24 mouse cellular contexts compared by ENCODE assay signal in the genomic region with DNA sequence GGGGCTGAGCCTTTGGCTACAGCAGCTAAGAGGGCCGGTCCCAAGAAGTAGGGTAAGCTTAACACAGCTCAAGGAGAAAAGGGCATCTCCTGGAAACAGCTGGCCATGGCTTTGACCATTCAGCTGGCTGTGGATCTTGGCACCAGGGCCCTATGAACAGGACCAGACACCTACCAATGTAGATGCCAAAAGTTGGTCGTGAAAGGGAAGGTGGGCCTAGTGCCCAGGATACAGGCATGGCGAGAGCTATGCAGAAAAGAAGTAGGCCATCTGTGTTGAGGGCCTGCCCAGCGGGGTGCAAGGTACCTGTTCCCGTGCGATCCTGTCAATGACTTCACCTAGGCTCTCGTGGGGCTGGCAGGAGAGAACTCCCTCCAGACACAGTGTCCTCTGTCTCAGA. TPM values are rescaled to one million over a fixed set of nuclear protein-coding genes. Genes with fewer than 3 reads are reported as not detected.
DNase-seq lines count a peak whose midpoint lies in the region; ATAC-seq and TF ChIP-seq lines count a peak whose summit lies in the region.
"Had no signal": no experiment of that assay in that cellular context is flagged by ENCODE, and none has a peak within 500 bp of the region (broad histone marks: within the 10 kb centered on the region; RNA-seq: fewer than 3 reads in every experiment).

No protein-coding gene starts in this region.

- peak; percentile 5 for DNase-seq in cerebellum, adult 9-11 months
- DNase-seq in cerebellum, postnatal 4 days (ENCODE audit: low spot score in 2 of 2): no peak
- DNase-seq in heart, adult 11 months: peak; percentile 97
- peak; percentile 48 to 75 for DNase-seq in gastrocnemius, adult 8-10 months (ENCODE audit: low spot score in 2 of 2)
- DNase-seq in natural killer cell, adult 2 months (ENCODE audit: low spot score in 2 of 2): no peak
- DNase-seq: adrenal gland, postnatal 10 days; kidney, adult 2 months; liver; lung, postnatal 4 days; thymus, adult 18-20 months; thymus, postnatal 36 days had no signal

- H3K9me3 ChIP-seq in heart, embryonic 11.5 days (replicated peaks; ENCODE audit: control insufficient read depth, low read length): no peaks in the 10 kb centered on the region
- H3K9me3 ChIP-seq: embryonic facial prominence, embryonic 15.5 days; limb, embryonic 10.5 days; liver, embryonic 15.5 days; midbrain, embryonic 15.5 days; neural tube, embryonic 15.5 days had no signal

- no peak overlapping the region for H3K4me2 ChIP-seq in heart, embryonic 11.5 days
- H3K4me2 ChIP-seq in myocyte (ENCODE audit: low read depth): no peak overlapping the region
- H3K4me2 ChIP-seq: embryonic facial prominence, embryonic 15.5 days; hindbrain, embryonic 14.5 days; liver, embryonic 15.5 days; midbrain, embryonic 15.5 days; neural tube, embryonic 15.5 days had no signal

- no peaks in the 10 kb centered on the region for H3K36me3 ChIP-seq in heart, embryonic 11.5 days (ENCODE audit: control insufficient read depth, insufficient read depth, low read length)
- peaks cover 22% of the 10 kb centered on the region for H3K36me3 ChIP-seq in myocyte (ENCODE audit: control insufficient read depth, insufficient read depth)
- H3K36me3 ChIP-seq: embryonic facial prominence, embryonic 15.5 days; liver, embryonic 15.5 days; midbrain, embryonic 15.5 days; neural tube, embryonic 15.5 days had no signal

- no peak overlapping the region for H3K9ac ChIP-seq in heart, embryonic 11.5 days (ENCODE audit: low read depth, low read length)
- H3K9ac ChIP-seq: embryonic facial prominence, embryonic 15.5 days; hindbrain, embryonic 14.5 days; liver, embryonic 15.5 days; midbrain, embryonic 15.5 days; neural tube, embryonic 15.5 days had no signal

- H3K27me3 ChIP-seq in heart, embryonic 11.5 days (ENCODE audit: control insufficient read depth, insufficient read depth, low read length): no peaks in the 10 kb centered on the region
- H3K27me3 ChIP-seq in myocyte (ENCODE audit: control insufficient read depth, insufficient read depth, insufficient read length): no peaks in the 10 kb centered on the region
- H3K27me3 ChIP-seq: embryonic facial prominence, embryonic 15.5 days; liver, embryonic 15.5 days; midbrain, embryonic 15.5 days; neural tube, embryonic 15.5 days had no signal

- WGBS in heart, embryonic 11.5 days (ENCODE audit: insufficient replicate concordance): 80% methylated on average over 7 of the region's 7 CpGs

- no peak for TF ChIP-seq POLR2A in myocyte (IDR thresholded peaks at IDR 0.05; ENCODE audit: insufficient read length, low read depth)

- H3K4me1 ChIP-seq in heart, embryonic 11.5 days (ENCODE audit: control insufficient read depth, insufficient read depth, low read length): no peaks in the 10 kb centered on the region
- H3K4me1 ChIP-seq: embryonic facial prominence, embryonic 15.5 days; limb, embryonic 10.5 days; liver, embryonic 15.5 days; midbrain, embryonic 15.5 days; neural tube, embryonic 15.5 days had no signal

- H3K4me3 ChIP-seq in heart, embryonic 11.5 days (ENCODE audit: low read depth, low read length): no peak overlapping the region
- no peak overlapping the region for H3K4me3 ChIP-seq in myocyte
- H3K4me3 ChIP-seq: embryonic facial prominence, embryonic 15.5 days; limb, embryonic 10.5 days; liver, embryonic 15.5 days; midbrain, embryonic 15.5 days; neural tube, embryonic 15.5 days had no signal

- no peaks in the 10 kb centered on the region for H3K79me2 ChIP-seq in myocyte (ENCODE audit: control insufficient read depth, insufficient read depth)

- H3ac ChIP-seq in myocyte (ENCODE audit: control insufficient read depth, insufficient read length): no peak overlapping the region

- no peak overlapping the region for H3K27ac ChIP-seq in heart, embryonic 11.5 days (ENCODE audit: low read depth, low read length)
- H3K27ac ChIP-seq: embryonic facial prominence, embryonic 15.5 days; hindbrain, embryonic 14.5 days; kidney, postnatal 0 days; limb, embryonic 10.5 days; liver, embryonic 15.5 days; midbrain, embryonic 15.5 days; neural tube, embryonic 15.5 days had no signal

- ATAC-seq in heart, embryonic 11.5 days (replicated peaks; ENCODE audit: insufficient number of reproducible peaks, low FRiP score, low TSS enrichment): no peak
- ATAC-seq: forebrain, embryonic 14.5 days; midbrain, embryonic 15.5 days had no signal

TF ChIP-seq in myocyte, 11 proteins besides CTCF, POLR2A, EP300 and RAD21:
- TF ChIP-seq POLR2AphosphoS2 (IDR thresholded peaks at IDR 0.05; ENCODE audit: insufficient read length, low read depth): peak; percentile 7
- no peak for TF ChIP-seq MYOG (IDR thresholded peaks at IDR 0.05; ENCODE audit: control insufficient read depth in 1 of 3, insufficient read depth in 1 of 3, insufficient read length in 2 of 3, low read depth in 2 of 3)

RNA-seq across cellular contexts. Expression of gene Prkag3, which starts 8.2 kb away (rescaled TPM):
- polyA plus RNA-seq in heart, embryonic 11.5 days (2014; fragmentation: Nextera tagmentation; extraction: Ambion mirVana): 5.5 and 5.7 TPM in 2 replicates
- total RNA-seq in gastrocnemius, adult 8-10 months (2022): 100 to 1,000 TPM in 3 of 4 experiments, 10 to 100 TPM in 1; 76.0 to 167 (median 125) TPM
- polyA plus RNA-seq in myocyte (2012; fragmentation: generic; extraction: Trizol): 24.6 TPM
- total RNA-seq: common myeloid progenitor, adult 5-6 weeks; granulocyte monocyte progenitor cell, adult 5-6 weeks had no signal
- polyA plus RNA-seq: forebrain, embryonic 14.5 days; hindbrain, embryonic 14.5 days; midbrain, embryonic 15.5 days had no signal

RNA-seq across cellular contexts. Expression of gene Cyp27a1, which starts 27.5 kb away (rescaled TPM):
- 14.3 and 15.2 TPM in 2 replicates for polyA plus RNA-seq in heart, embryonic 11.5 days (2014; fragmentation: Nextera tagmentation; extraction: Ambion mirVana)
- total RNA-seq in gastrocnemius, adult 8-10 months (2022): 10 to 100 TPM; 44.3 to 72.8 (median 67.1) TPM
- 0.42 TPM for polyA plus RNA-seq in myocyte (2012; fragmentation: generic; extraction: Trizol)

RNA-seq across cellular contexts. Expression of gene Wnt6, which starts 30.8 kb away (rescaled TPM):
- 0.46 and 0.68 TPM in 2 replicates for polyA plus RNA-seq in heart, embryonic 11.5 days (2014; fragmentation: Nextera tagmentation; extraction: Ambion mirVana)
- under 1 TPM in 3 of 4 experiments, not detected in 1; 0.27 to 0.72 (median 0.48) TPM for total RNA-seq in gastrocnemius, adult 8-10 months (2022)
- polyA plus RNA-seq in myocyte (2012; fragmentation: generic; extraction: Trizol): 3.1 TPM
- total RNA-seq: common myeloid progenitor, adult 5-6 weeks had no signal

RNA-seq across cellular contexts. Expression of gene Wnt10a, which starts 50.5 kb away (rescaled TPM):
- not detected in 2 replicates for polyA plus RNA-seq in heart, embryonic 11.5 days (2014; fragmentation: Nextera tagmentation; extraction: Ambion mirVana)
- under 1 TPM in 1 of 4 experiments, not detected in 3; 0.16 TPM for total RNA-seq in gastrocnemius, adult 8-10 months (2022)
- polyA plus RNA-seq in myocyte (2012; fragmentation: generic; extraction: Trizol): 44.0 TPM
- total RNA-seq: common myeloid progenitor, adult 5-6 weeks; granulocyte monocyte progenitor cell, adult 5-6 weeks; heart, postnatal 36 days had no signal
- polyA plus RNA-seq: liver, embryonic 15.5 days had no signal

Comparison
In these comparisons a context has a peak if more than half of its experiments do, and no peak if none do; other contexts are left out.
1. DNase-seq: peak in cerebellum, adult 9-11 months (single experiment), heart, adult 11 months (single experiment) and gastrocnemius, adult 8-10 months (2 of 2); none in cerebellum, postnatal 4 days (0 of 2) and natural killer cell, adult 2 months (0 of 2).
2. RNA of gene Cyp27a1, which starts 27.5 kb away (polyA plus RNA-seq): 14.3 to 15.2 TPM in heart, embryonic 11.5 days; 0.42 TPM in myocyte (single experiment); every median in the first group is over 10 times any median in the second.